7 mouse cellular contexts compared by ENCODE assay signal in genomic region chr4:109979461-109980320, GRCm38 (mm10). TPM values are rescaled to one million over a fixed set of nuclear protein-coding genes. Genes with fewer than 3 reads are reported as not detected.
DNase-seq lines count a peak whose midpoint lies in the region; ATAC-seq lines count a peak whose summit lies in the region.

No protein-coding gene starts in this region.

- peaks cover 100% of the 10 kb centered on the region for H3K27me3 ChIP-seq in liver, embryonic 12.5 days (replicated peaks)
- peaks cover 100% of the 10 kb centered on the region for H3K27me3 ChIP-seq in forebrain, embryonic 10.5 days (ENCODE audit: poor library complexity, severe bottlenecking)
- peaks cover 96% of the 10 kb centered on the region for H3K27me3 ChIP-seq in intestine, embryonic 16.5 days (replicated peaks; ENCODE audit: control insufficient read depth, insufficient read depth, low read length)

- ATAC-seq in liver, embryonic 12.5 days: no peak
- ATAC-seq in intestine, embryonic 16.5 days: no peak

- no peak overlapping the region for H3K9ac ChIP-seq in liver, embryonic 12.5 days
- no peak overlapping the region for H3K9ac ChIP-seq in intestine, embryonic 16.5 days (ENCODE audit: low read depth, low read length)

- H3K4me1 ChIP-seq in liver, embryonic 12.5 days: peaks cover 40% of the 10 kb centered on the region
- H3K4me1 ChIP-seq in forebrain, embryonic 10.5 days: peaks cover 73% of the 10 kb centered on the region
- H3K4me1 ChIP-seq in intestine, embryonic 16.5 days (ENCODE audit: control insufficient read depth, insufficient read depth, low read length): peaks cover 27% of the 10 kb centered on the region

- 2% methylated on average over 65 of the region's 66 CpGs for WGBS in liver, embryonic 12.5 days (ENCODE audit: insufficient replicate concordance)
- WGBS in forebrain, embryonic 10.5 days: under 1% methylated on average over 66 of the region's 66 CpGs
- WGBS in intestine, embryonic 16.5 days: 1% methylated on average over 66 of the region's 66 CpGs

- no peaks in the 10 kb centered on the region for H3K36me3 ChIP-seq in liver, embryonic 12.5 days
- H3K36me3 ChIP-seq in forebrain, embryonic 10.5 days (replicated peaks): peaks cover 42% of the 10 kb centered on the region
- no peaks in the 10 kb centered on the region for H3K36me3 ChIP-seq in intestine, embryonic 16.5 days (ENCODE audit: control insufficient read depth, insufficient read depth, low read length)

- no peak for DNase-seq in liver
- DNase-seq in forebrain, embryonic 10.5 days (ENCODE audit: extremely low spot score, low spot score): peak; percentile 43
- DNase-seq in retina, postnatal 1 day: peak; percentile 51
- DNase-seq in spleen, postnatal 36 days (ENCODE audit: low spot score in 2 of 2): no peak
- DNase-seq in cerebellum, adult 11-12 months: no peak

- peak overlapping the region; percentile 18; the same call in 1 of the 2 replicates for H3K4me3 ChIP-seq in liver, embryonic 12.5 days
- peak overlapping the region; percentile 85 for H3K4me3 ChIP-seq in forebrain, embryonic 10.5 days
- H3K4me3 ChIP-seq in intestine, embryonic 16.5 days (ENCODE audit: low read length): peak overlapping the region; percentile 22

- H3K27ac ChIP-seq in liver, embryonic 12.5 days: no peak overlapping the region
- H3K27ac ChIP-seq in forebrain, embryonic 10.5 days: peak overlapping the region; percentile 98
- H3K27ac ChIP-seq in intestine, embryonic 16.5 days (ENCODE audit: low read length): no peak overlapping the region

- no peaks in the 10 kb centered on the region for H3K9me3 ChIP-seq in liver, embryonic 12.5 days (replicated peaks)
- H3K9me3 ChIP-seq in forebrain, embryonic 10.5 days: 0 out of 2 replicates have a peak, but pooled peaks cover 3% of the 10 kb centered on the region
- H3K9me3 ChIP-seq in intestine, embryonic 16.5 days (ENCODE audit: control insufficient read depth, low read length): peaks cover 7% of the 10 kb centered on the region; the same call in 1 of the 2 replicates

- peak overlapping the region; percentile 18; the same call in 1 of the 2 replicates for H3K4me2 ChIP-seq in liver, embryonic 12.5 days
- H3K4me2 ChIP-seq in intestine, embryonic 16.5 days (ENCODE audit: low read depth, low read length): peak overlapping the region; percentile 32

RNA-seq across cellular contexts. Expression of gene Dmrta2, which starts 1.8 kb away (rescaled TPM):
- polyA plus RNA-seq in liver, embryonic 12.5 days (2016; fragmentation: Nextera tagmentation; extraction: Ambion mirVana): 0.05 TPM in 2 replicates
- polyA plus RNA-seq in forebrain, embryonic 10.5 days (2016; fragmentation: Nextera tagmentation; extraction: Ambion mirVana): 5.6 and 7.0 TPM in 2 replicates
- 0.07 TPM in 1 of 2 replicates, not detected in the other for polyA plus RNA-seq in intestine, embryonic 16.5 days (2015; fragmentation: Nextera tagmentation; extraction: Ambion mirVana)

Comparison
In these comparisons a context has a peak if more than half of its experiments do, and no peak if none do; other contexts are left out.
1. H3K4me3 ChIP-seq: peak in every context shown above with its lines; median percentile 85 in forebrain, embryonic 10.5 days; 22 in intestine, embryonic 16.5 days; 18 in liver, embryonic 12.5 days.
2. DNase-seq: peak in forebrain, embryonic 10.5 days (single experiment) and retina, postnatal 1 day (single experiment); none in liver (single experiment), spleen, postnatal 36 days (0 of 2) and cerebellum, adult 11-12 months (single experiment).